Mouse (Mus musculus) MEL (cell line): Measurements from ENCODE around the gene Katnb1. TPM values are rescaled to one million over a fixed set of nuclear protein-coding genes. Genes with fewer than 3 reads are reported as not detected.

Source experiments
- DNase-seq: peaks from one replicate; pipeline ENCODE4 v3.0.0; 2011; ENCODE audit warnings: low read depth, low spot score
- H3K27ac ChIP-seq: 2 replicates; pipeline ENCODE4 v1.5.1; 2012; ENCODE audit warnings: low read depth, mild to moderate bottlenecking, control low read depth, low read length, moderate library complexity; ENCODE audit not compliant: control insufficient read depth
- H3K27me3 ChIP-seq, 2 experiments: fragments of 150-350 bp in 1 of 2; sonication (generic) in 1 of 2; 2 replicates each; pipeline ENCODE4 v1.6.1; 2012; ENCODE audit warnings: low read length in 2 of 2, mild to moderate bottlenecking in 2 of 2, improper control_type of control experiment in 1 of 2, moderate library complexity in 1 of 2; ENCODE audit not compliant: insufficient read depth in 2 of 2, control insufficient read depth in 1 of 2
- H3K36me3 ChIP-seq, 2 experiments: 2 replicates each; pipeline ENCODE4 v1.6.1; 2012 to 2014; ENCODE audit warnings: low read length in 2 of 2, improper control_type of control experiment in 1 of 2, inconsistent platforms in 1 of 2, mild to moderate bottlenecking in 1 of 2; ENCODE audit not compliant: insufficient read depth in 2 of 2, control insufficient read depth in 1 of 2
- H3K4me1 ChIP-seq, 2 experiments: fragments of 150-350 bp in 1 of 2; sonication (generic) in 1 of 2; 2 replicates each; pipeline ENCODE4 v1.6.1; 2012; ENCODE audit warnings: low read length in 2 of 2, improper control_type of control experiment in 1 of 2, mild to moderate bottlenecking in 1 of 2; ENCODE audit not compliant: insufficient read depth in 2 of 2, control insufficient read depth in 1 of 2
- H3K4me3 ChIP-seq, 2 experiments: fragments of 150-350 bp in 1 of 2; sonication (generic) in 1 of 2; 2 replicates each; pipeline ENCODE4 v1.5.1; 2012; ENCODE audit warnings: low read depth in 2 of 2, low read length in 2 of 2, mild to moderate bottlenecking in 2 of 2, moderate library complexity in 2 of 2, control low read depth in 1 of 2, improper control_type of control experiment in 1 of 2; ENCODE audit not compliant: control insufficient read depth in 1 of 2, insufficient read depth in 1 of 2
- H3K79me2 ChIP-seq: 2 replicates; pipeline ENCODE4 v1.6.1; 2012; ENCODE audit warnings: mild to moderate bottlenecking, low read length, moderate library complexity; ENCODE audit not compliant: control insufficient read depth, poor library complexity, insufficient read depth
- H3K9ac ChIP-seq: 2 replicates; pipeline ENCODE4 v1.6.1; 2012; ENCODE audit warnings: low read depth, mild to moderate bottlenecking, control low read depth, low read length, moderate library complexity; ENCODE audit not compliant: control insufficient read depth, poor library complexity, severe bottlenecking
- H3K9me3 ChIP-seq: fragments of 150-350 bp; sonication (generic); replicated peaks from 2 replicates; pipeline ENCODE4 v1.6.1; 2012; ENCODE audit warnings: mild to moderate bottlenecking, low read length, improper control_type of control experiment, moderate library complexity; ENCODE audit not compliant: insufficient read depth
- CTCF ChIP-seq, 3 experiments: IDR thresholded peaks in 2 of 3; conservative IDR thresholded peaks in 1 of 3; 2 replicates each; pipeline ENCODE4 v1.5.1; 2011 to 2012; ENCODE audit warnings: low read length in 3 of 3, low read depth in 2 of 3, mild to moderate bottlenecking in 2 of 3, improper control_type of control experiment in 1 of 3, inconsistent platforms in 1 of 3, mixed read lengths in 1 of 3, moderate library complexity in 1 of 3; ENCODE audit not compliant: control insufficient read depth in 1 of 3, insufficient read depth in 1 of 3, poor library complexity in 1 of 3, severe bottlenecking in 1 of 3
- E2F4 ChIP-seq: IDR thresholded peaks from 2 replicates; pipeline ENCODE4 v1.6.1; 2011; ENCODE audit warnings: low read depth, low read length, improper control_type of control experiment, borderline replicate concordance
- EP300 ChIP-seq, 2 experiments: IDR thresholded peaks; 2 replicates each; pipeline ENCODE4 v1.6.1; 2011; ENCODE audit warnings: improper control_type of control experiment in 2 of 2, low read length in 2 of 2, low read depth in 1 of 2, mild to moderate bottlenecking in 1 of 2
- HCFC1 ChIP-seq: IDR thresholded peaks from 2 replicates; pipeline ENCODE4 v1.6.1; 2012; ENCODE audit warnings: low read depth, mild to moderate bottlenecking, inconsistent platforms, low read length, improper control_type of control experiment, moderate library complexity
- MXI1 ChIP-seq: IDR thresholded peaks from 2 replicates; pipeline ENCODE4 v1.6.1; 2011; ENCODE audit warnings: mild to moderate bottlenecking, low read depth, low read length, improper control_type of control experiment
- MYB ChIP-seq: IDR thresholded peaks from 2 replicates; pipeline ENCODE4 v1.6.1; 2011; ENCODE audit warnings: mild to moderate bottlenecking, low read depth, low read length, improper control_type of control experiment
- NRF1 ChIP-seq: IDR thresholded peaks from 2 replicates; pipeline ENCODE4 v1.6.1; 2014; ENCODE audit warnings: low read depth, mild to moderate bottlenecking, inconsistent platforms, low read length, improper control_type of control experiment, moderate library complexity; ENCODE audit not compliant: poor library complexity, insufficient read depth, severe bottlenecking
- RCOR1 ChIP-seq: IDR thresholded peaks from 2 replicates; pipeline ENCODE4 v1.6.1; 2012; ENCODE audit warnings: low read depth, mild to moderate bottlenecking, inconsistent platforms, low read length, improper control_type of control experiment
- TBP ChIP-seq: IDR thresholded peaks from 2 replicates; pipeline ENCODE4 v1.8.0; 2011; ENCODE audit warnings: low read depth, low read length, improper control_type of control experiment
- UBTF ChIP-seq: IDR thresholded peaks from 2 replicates; pipeline ENCODE4 v1.6.1; 2012; ENCODE audit warnings: low read depth, mild to moderate bottlenecking, inconsistent platforms, low read length, improper control_type of control experiment, moderate library complexity, borderline replicate concordance; ENCODE audit not compliant: insufficient read depth
- USF1 ChIP-seq: IDR thresholded peaks from 2 replicates; pipeline ENCODE4 v1.6.1; 2014; ENCODE audit warnings: low read depth, mild to moderate bottlenecking, inconsistent platforms, low read length, improper control_type of control experiment, moderate library complexity
- ZC3H11A ChIP-seq: IDR thresholded peaks from 2 replicates; pipeline ENCODE4 v1.6.1; 2012; ENCODE audit warnings: low read depth, mild to moderate bottlenecking, inconsistent platforms, low read length, improper control_type of control experiment
- ZMIZ1 ChIP-seq: IDR thresholded peaks from 2 replicates; pipeline ENCODE4 v1.6.1; 2012; ENCODE audit warnings: low read depth, mild to moderate bottlenecking, inconsistent platforms, low read length, improper control_type of control experiment, moderate library complexity
- polyA plus RNA-seq, 2 experiments: library from polyadenylated mRNA; stranded (reverse) in 1 of 2; unstranded in 1 of 2; fragments of >175 nt in 1 of 2; fragments of >200 nt in 1 of 2; gene quantifications; 2 replicates each; pipeline versions ENCODE4 v1.2.1 to v1.2.4; 2012; ENCODE audit warnings: low replicate concordance in 2 of 2, low read depth in 1 of 2; ENCODE audit not compliant: insufficient read length in 2 of 2, insufficient read depth in 1 of 2, missing spikeins in 1 of 2
- total RNA-seq: library from RNA; depleted of rRNA; stranded (reverse); fragments of 300-350 nt; gene quantifications from 2 replicates; pipeline ENCODE4 v1.2.3, GENCODE M21; 2012

Katnb1 gene
- total and polyA plus RNA-seq, 3 experiments, result 13.6 to 23.8 TPM; not detected in 1

GRCm38 (mm10) chr8:95044811-95045210 is 36.2 kb upstream of the Katnb1 start:
- Histone ChIP-seq H3K27me3 (peaks cover 3 to 14% of the 10 kb centered on the region in 2 experiments), H3K36me3 (no peaks in the 10 kb centered on the region), H3K9ac (no peak overlapping the region), H3K4me3 (no peak overlapping the region), H3K9me3 (no peaks in the 10 kb centered on the region), H3K27ac (no peak overlapping the region), H3K79me2 (no peaks in the 10 kb centered on the region), H3K4me1 (no peaks in the 10 kb centered on the region)
- no peak for DNase-seq
- TF ChIP-seq EP300 (IDR thresholded peaks at IDR 0.05; ENCODE audit: low read depth in 1 of 2, low read length in 2 of 2) (no peak), NRF1 (no peak)

- Histone ChIP-seq H3K4me1 (no peaks in the 10 kb centered on the region), H3K4me3 (no peak overlapping the region), H3K9ac (no peak overlapping the region), H3K9me3 (no peaks in the 10 kb centered on the region), H3K36me3 (no peaks in the 10 kb centered on the region), H3K27ac (no peak overlapping the region), H3K79me2 (no peaks in the 10 kb centered on the region), H3K27me3 (peaks cover 5 to 11% of the 10 kb centered on the region in 2 experiments)
- TF ChIP-seq ZC3H11A, result no peak
- TF ChIP-seq USF1, result no peak
- DNase-seq, result no peak
Observed at GRCm38 (mm10) chr8:95046982-95047381, 34.0 kb upstream of the Katnb1 start.

GRCm38 (mm10) chr8:95047884-95048680 is 32.9 kb upstream of the Katnb1 start:
- TF ChIP-seq TBP (no peak), UBTF (no peak), E2F4 (no peak), ZMIZ1 (no peak), CTCF (IDR thresholded peaks at IDR 0.05 in 2 of 3, conservative IDR thresholded peaks at IDR 0.05 in 1 of 3; ENCODE audit: control insufficient read depth in 1 of 3, insufficient read depth in 1 of 3, low read depth in 2 of 3, low read length in 3 of 3, poor library complexity in 1 of 3, severe bottlenecking in 1 of 3) (no peak), RCOR1 (no peak), HCFC1 (no peak), MYB (no peak), MXI1 (no peak)
- DNase-seq, result no peak
- H3K27ac ChIP-seq, result no peak overlapping the region
- H3K36me3 ChIP-seq, result no peaks in the 10 kb centered on the region
- no peaks in the 10 kb centered on the region for H3K4me1 ChIP-seq
- H3K9me3 ChIP-seq, result no peaks in the 10 kb centered on the region
- H3K4me3 ChIP-seq, result no peak overlapping the region
- no peak overlapping the region for H3K9ac ChIP-seq
- no peaks in the 10 kb centered on the region for H3K79me2 ChIP-seq
- peaks cover 5 to 8% of the 10 kb centered on the region in 2 experiments for H3K27me3 ChIP-seq
